Mouse (Mus musculus): ENCODE data around the gene Asb16. TPM values are rescaled to one million over a fixed set of nuclear protein-coding genes. Genes with fewer than 3 reads are reported as not detected.

Asb16 gene
- polyA plus RNA-seq, 1 experiment from 2014 or later = 0.12 TPM

DNA sequence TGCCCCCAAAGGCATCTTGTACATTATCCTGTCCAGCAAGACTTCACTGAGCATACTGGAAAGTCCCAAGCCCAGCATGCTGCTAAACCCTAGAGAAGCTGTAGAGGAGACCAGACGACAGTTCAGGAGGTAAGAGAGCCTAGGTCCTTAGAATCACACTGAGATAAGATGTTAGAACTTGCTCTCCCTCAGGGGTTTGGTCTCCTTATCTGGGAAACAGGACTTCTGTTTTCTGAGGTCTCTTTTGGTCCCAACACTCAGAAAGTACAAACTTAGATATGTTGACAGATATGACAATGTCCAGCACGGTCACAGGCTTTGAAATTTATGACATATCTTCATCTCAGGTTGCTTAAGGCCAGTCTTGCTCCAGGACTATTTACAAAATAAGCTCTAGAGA, 32.5 kb upstream of the Asb16 start:
- WGBS = 46% methylated on average over 2 of the region's 2 CpGs
- Histone ChIP-seq H3K27me3 (ENCODE audit: control insufficient read depth, insufficient read depth, low read length) (no peaks in the 10 kb centered on the region), H3K4me1 (ENCODE audit: control insufficient read depth, insufficient read depth, low read length) (peaks cover 4% of the 10 kb centered on the region; the same call in 1 of the 2 replicates), H3K36me3 (ENCODE audit: control insufficient read depth, insufficient read depth, low read length) (no peaks in the 10 kb centered on the region), H3K4me2 (ENCODE audit: low read depth, low read length) (no peak overlapping the region), H3K4me3 (replicated peaks; ENCODE audit: low read length) (no peak overlapping the region), H3K27ac (ENCODE audit: low read length) (no peak overlapping the region), H3K9me3 (replicated peaks; ENCODE audit: control insufficient read depth, low read length) (no peaks in the 10 kb centered on the region), H3K9ac (ENCODE audit: low read length) (no peak overlapping the region)
- ATAC-seq (ENCODE audit: insufficient read depth, low FRiP score) = no peak

DNA sequence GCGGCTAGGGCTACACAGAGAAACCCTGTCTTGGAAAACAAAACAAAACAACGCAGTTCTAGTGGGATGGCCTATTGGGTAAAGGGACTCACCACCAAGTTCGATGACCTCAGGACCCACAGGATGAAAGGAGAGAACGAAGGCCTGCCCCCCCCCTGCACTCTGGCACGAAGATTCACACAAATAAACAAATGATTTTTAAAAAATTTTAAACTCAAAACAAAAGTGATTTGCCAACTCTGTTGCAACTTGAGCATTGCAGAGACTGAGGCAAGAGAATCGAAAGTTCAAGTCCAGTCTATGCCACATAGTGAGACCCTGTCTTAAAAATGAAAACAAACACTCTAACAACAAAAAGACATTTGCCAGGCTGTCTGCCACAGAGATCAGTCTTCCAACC, 27.9 kb upstream of the Asb16 start:
- H3K9me3 ChIP-seq (replicated peaks; ENCODE audit: control insufficient read depth, low read length) = 0 out of 2 replicates have a peak, but pooled peaks cover 3% of the 10 kb centered on the region
- no peak for ATAC-seq (ENCODE audit: insufficient read depth, low FRiP score)
- peaks cover 14% of the 10 kb centered on the region for H3K4me1 ChIP-seq (ENCODE audit: control insufficient read depth, insufficient read depth, low read length)
- no peak overlapping the region for H3K4me2 ChIP-seq (ENCODE audit: low read depth, low read length)
- H3K27ac ChIP-seq (ENCODE audit: low read length) = no peak overlapping the region
- no peak overlapping the region for H3K9ac ChIP-seq (ENCODE audit: low read length)
- H3K4me3 ChIP-seq (replicated peaks; ENCODE audit: low read length) = no peak overlapping the region
- H3K27me3 ChIP-seq (ENCODE audit: control insufficient read depth, insufficient read depth, low read length) = no peaks in the 10 kb centered on the region
- no peaks in the 10 kb centered on the region for H3K36me3 ChIP-seq (ENCODE audit: control insufficient read depth, insufficient read depth, low read length)
- 90% methylated on average over 6 of the region's 6 CpGs for WGBS

- no peak overlapping the region for H3K9ac ChIP-seq (ENCODE audit: low read length)
- 77% methylated on average over 5 of the region's 5 CpGs for WGBS
- H3K9me3 ChIP-seq (replicated peaks; ENCODE audit: control insufficient read depth, low read length) = 0 out of 2 replicates have a peak, but pooled peaks cover 3% of the 10 kb centered on the region
- ATAC-seq (ENCODE audit: insufficient read depth, low FRiP score) = no peak
- H3K4me3 ChIP-seq (replicated peaks; ENCODE audit: low read length) = no peak overlapping the region
- peaks cover 20% of the 10 kb centered on the region for H3K4me1 ChIP-seq (ENCODE audit: control insufficient read depth, insufficient read depth, low read length)
- no peaks in the 10 kb centered on the region for H3K36me3 ChIP-seq (ENCODE audit: control insufficient read depth, insufficient read depth, low read length)
- H3K27me3 ChIP-seq (ENCODE audit: control insufficient read depth, insufficient read depth, low read length) = no peaks in the 10 kb centered on the region
- H3K27ac ChIP-seq (ENCODE audit: low read length) = no peak overlapping the region
- no peak overlapping the region for H3K4me2 ChIP-seq (ENCODE audit: low read depth, low read length)
These were observed 27.3 kb upstream of the Asb16 start for GRCm38 (mm10) chr11:102241246-102241645.

GRCm38 (mm10) chr11:102241874-102242273, 26.7 kb upstream of the Asb16 start:
- Histone ChIP-seq H3K4me3 (replicated peaks; ENCODE audit: low read length) (no peak overlapping the region), H3K36me3 (ENCODE audit: control insufficient read depth, insufficient read depth, low read length) (no peaks in the 10 kb centered on the region), H3K9ac (ENCODE audit: low read length) (no peak overlapping the region), H3K27me3 (ENCODE audit: control insufficient read depth, insufficient read depth, low read length) (no peaks in the 10 kb centered on the region), H3K4me1 (ENCODE audit: control insufficient read depth, insufficient read depth, low read length) (peaks cover 20% of the 10 kb centered on the region), H3K4me2 (ENCODE audit: low read depth, low read length) (no peak overlapping the region), H3K27ac (ENCODE audit: low read length) (no peak overlapping the region), H3K9me3 (replicated peaks; ENCODE audit: control insufficient read depth, low read length) (0 out of 2 replicates have a peak, but pooled peaks cover 3% of the 10 kb centered on the region)
- 56% methylated on average over 5 of the region's 5 CpGs for WGBS
- no peak for ATAC-seq (ENCODE audit: insufficient read depth, low FRiP score)

- peak overlapping the region; percentile 83 for H3K4me2 ChIP-seq (ENCODE audit: low read depth, low read length)
- peak; percentile 90 for ATAC-seq (ENCODE audit: insufficient read depth, low FRiP score)
- peaks cover 27% of the 10 kb centered on the region for H3K4me1 ChIP-seq (ENCODE audit: control insufficient read depth, insufficient read depth, low read length)
- no peaks in the 10 kb centered on the region for H3K36me3 ChIP-seq (ENCODE audit: control insufficient read depth, insufficient read depth, low read length)
- H3K9me3 ChIP-seq (replicated peaks; ENCODE audit: control insufficient read depth, low read length) = 0 out of 2 replicates have a peak, but pooled peaks cover 3% of the 10 kb centered on the region
- H3K9ac ChIP-seq (ENCODE audit: low read length) = peak overlapping the region; percentile 63
- under 1% methylated on average over 32 of the region's 32 CpGs for WGBS
- peak overlapping the region; percentile 92 for H3K27ac ChIP-seq (ENCODE audit: low read length)
- peak overlapping the region; percentile 34 for H3K4me3 ChIP-seq (replicated peaks; ENCODE audit: low read length)
- H3K27me3 ChIP-seq (ENCODE audit: control insufficient read depth, insufficient read depth, low read length) = no peaks in the 10 kb centered on the region
These were observed 23.6 kb upstream of the Asb16 start for GRCm38 (mm10) chr11:102244926-102245449.

DNA sequence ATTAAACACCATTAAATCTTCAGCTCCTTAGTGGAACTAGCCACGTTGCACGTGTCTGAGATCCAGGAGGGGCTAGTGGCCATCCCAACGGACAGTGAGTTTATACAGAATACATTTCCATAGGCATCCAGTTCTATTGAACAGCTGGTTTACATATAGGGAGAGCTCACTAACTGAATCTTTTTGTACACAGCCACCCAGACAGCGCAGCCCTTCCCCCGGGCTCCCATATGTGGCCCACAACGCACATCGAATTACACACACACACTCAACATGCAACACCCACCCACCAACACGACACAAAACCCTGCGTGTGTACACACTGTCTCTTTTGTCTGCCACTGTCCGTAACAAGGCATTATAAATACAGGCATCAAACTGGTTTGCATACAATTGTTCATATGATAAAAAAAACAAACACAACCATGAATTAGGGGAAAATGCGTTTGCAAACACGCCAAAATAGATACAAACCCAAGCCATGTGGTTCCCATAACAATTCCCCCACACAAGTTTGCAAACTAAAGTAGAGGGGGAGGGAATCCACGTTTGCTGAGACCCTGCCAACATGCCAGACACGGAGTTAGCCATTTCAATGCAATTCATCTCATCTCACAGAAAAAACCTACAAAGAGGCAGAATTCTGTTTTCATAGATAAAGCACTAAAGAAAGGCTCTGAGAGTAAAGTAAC, 22.8 kb upstream of the Asb16 start:
- H3K36me3 ChIP-seq (ENCODE audit: control insufficient read depth, insufficient read depth, low read length) = no peaks in the 10 kb centered on the region
- H3K4me1 ChIP-seq (ENCODE audit: control insufficient read depth, insufficient read depth, low read length) = peaks cover 27% of the 10 kb centered on the region
- 26% methylated on average over 14 of the region's 14 CpGs for WGBS
- peak overlapping the region; percentile 34 for H3K4me3 ChIP-seq (replicated peaks; ENCODE audit: low read length)
- H3K27me3 ChIP-seq (ENCODE audit: control insufficient read depth, insufficient read depth, low read length) = no peaks in the 10 kb centered on the region
- H3K9me3 ChIP-seq (replicated peaks; ENCODE audit: control insufficient read depth, low read length) = 0 out of 2 replicates have a peak, but pooled peaks cover 3% of the 10 kb centered on the region
- ATAC-seq (ENCODE audit: insufficient read depth, low FRiP score) = peak; percentile 22; the same call in 1 of the 2 replicates
- H3K27ac ChIP-seq (ENCODE audit: low read length) = peak overlapping the region; percentile 92
- H3K9ac ChIP-seq (ENCODE audit: low read length) = peak overlapping the region; percentile 63
- peak overlapping the region; percentile 83 for H3K4me2 ChIP-seq (ENCODE audit: low read depth, low read length)

GRCm38 (mm10) chr11:102246273-102246635, 22.3 kb upstream of the Asb16 start:
- H3K4me3 ChIP-seq (replicated peaks; ENCODE audit: low read length) = no peak overlapping the region
- H3K27me3 ChIP-seq (ENCODE audit: control insufficient read depth, insufficient read depth, low read length) = no peaks in the 10 kb centered on the region
- no peak overlapping the region for H3K9ac ChIP-seq (ENCODE audit: low read length)
- H3K9me3 ChIP-seq (replicated peaks; ENCODE audit: control insufficient read depth, low read length) = 0 out of 2 replicates have a peak, but pooled peaks cover 3% of the 10 kb centered on the region
- H3K36me3 ChIP-seq (ENCODE audit: control insufficient read depth, insufficient read depth, low read length) = no peaks in the 10 kb centered on the region
- H3K4me2 ChIP-seq (ENCODE audit: low read depth, low read length) = peak overlapping the region; percentile 83; the same call in 1 of the 2 replicates
- peaks cover 27% of the 10 kb centered on the region for H3K4me1 ChIP-seq (ENCODE audit: control insufficient read depth, insufficient read depth, low read length)
- peak overlapping the region; percentile 92 for H3K27ac ChIP-seq (ENCODE audit: low read length)
- ATAC-seq (ENCODE audit: insufficient read depth, low FRiP score) = no peak
- WGBS = 56% methylated on average over 6 of the region's 6 CpGs

- no peaks in the 10 kb centered on the region for H3K27me3 ChIP-seq (ENCODE audit: control insufficient read depth, insufficient read depth, low read length)
- no peak overlapping the region for H3K9ac ChIP-seq (ENCODE audit: low read length)
- WGBS = 89% methylated on average over 4 of the region's 4 CpGs
- no peak overlapping the region for H3K27ac ChIP-seq (ENCODE audit: low read length)
- 0 out of 2 replicates have a peak, but pooled peaks cover 2% of the 10 kb centered on the region for H3K9me3 ChIP-seq (replicated peaks; ENCODE audit: control insufficient read depth, low read length)
- no peak overlapping the region for H3K4me3 ChIP-seq (replicated peaks; ENCODE audit: low read length)
- no peak overlapping the region for H3K4me2 ChIP-seq (ENCODE audit: low read depth, low read length)
- no peak for ATAC-seq (ENCODE audit: insufficient read depth, low FRiP score)
- H3K4me1 ChIP-seq (ENCODE audit: control insufficient read depth, insufficient read depth, low read length) = peaks cover 27% of the 10 kb centered on the region
- H3K36me3 ChIP-seq (ENCODE audit: control insufficient read depth, insufficient read depth, low read length) = no peaks in the 10 kb centered on the region
These were observed 21.7 kb upstream of the Asb16 start for GRCm38 (mm10) chr11:102246871-102247270.

GRCm38 (mm10) chr11:102248630-102249230, 19.8 kb upstream of the Asb16 start, which contains the start of gene BC030867:
BC030867 (plus strand) TSS chr11:102248882.
- Histone ChIP-seq H3K27me3 (ENCODE audit: control insufficient read depth, insufficient read depth, low read length) (no peaks in the 10 kb centered on the region), H3K4me1 (ENCODE audit: control insufficient read depth, insufficient read depth, low read length) (peaks cover 27% of the 10 kb centered on the region), H3K4me3 (replicated peaks; ENCODE audit: low read length) (peak within 1 kb of the TSS; percentile 70), H3K9ac (ENCODE audit: low read length) (peak within 1 kb of the TSS; percentile 83), H3K36me3 (ENCODE audit: control insufficient read depth, insufficient read depth, low read length) (no peaks in the 10 kb centered on the region), H3K9me3 (replicated peaks; ENCODE audit: control insufficient read depth, low read length) (no peaks in the 10 kb centered on the region), H3K27ac (ENCODE audit: low read length) (peak within 1 kb of the TSS; percentile 55), H3K4me2 (ENCODE audit: low read depth, low read length) (peak within 1 kb of the TSS; percentile 86)
- peak; percentile 39; the same call in 1 of the 2 replicates for ATAC-seq (ENCODE audit: insufficient read depth, low FRiP score)
- under 1% methylated on average over 41 of the region's 41 CpGs for WGBS
